Mouse (Mus musculus): ENCODE data around the gene Abt1.

Abt1 gene

GRCm38 (mm10) chr13:23445156-23445555 is 21.5 kb upstream of the Abt1 start:
- in situ Hi-C loops (cut with MboI; ENCODE audit: low pct_unique_long_range_greater_than_20kb in 1 of 2, low sequenced_read_pairs in 2 of 2, unreplicated experiment in 1 of 2), result no loop called here

- in situ Hi-C loops (cut with MboI; ENCODE audit: low pct_unique_long_range_greater_than_20kb in 1 of 2, low sequenced_read_pairs in 2 of 2, unreplicated experiment in 1 of 2), result no loop called here
Observed at GRCm38 (mm10) chr13:23444451-23444850, 20.8 kb upstream of the Abt1 start.

GRCm38 (mm10) chr13:23439901-23440300 is 16.2 kb upstream of the Abt1 start:
- in situ Hi-C loops (cut with MboI; ENCODE audit: low pct_unique_long_range_greater_than_20kb in 1 of 2, low sequenced_read_pairs in 2 of 2, unreplicated experiment in 1 of 2), result loop anchor here (10.0 kb wide), 2 partner anchors 1505 to 1515 kb away; no protein-coding TSS in a partner anchor

- in situ Hi-C loops (cut with MboI; ENCODE audit: low pct_unique_long_range_greater_than_20kb in 1 of 2, low sequenced_read_pairs in 2 of 2, unreplicated experiment in 1 of 2), result loop anchor here (10.0 kb wide), 2 partner anchors 1504 to 1514 kb away; no protein-coding TSS in a partner anchor
Observed at GRCm38 (mm10) chr13:23438521-23438920, 14.9 kb upstream of the Abt1 start.

- in situ Hi-C loops (cut with MboI; ENCODE audit: low pct_unique_long_range_greater_than_20kb in 1 of 2, low sequenced_read_pairs in 2 of 2, unreplicated experiment in 1 of 2), result loop anchor here (10.0 kb wide), 2 partner anchors 1503 to 1513 kb away; no protein-coding TSS in a partner anchor
Observed at GRCm38 (mm10) chr13:23437908-23438307, 14.2 kb upstream of the Abt1 start.

GRCm38 (mm10) chr13:23436861-23437822 is 13.5 kb upstream of the Abt1 start:
- in situ Hi-C loops (cut with MboI; ENCODE audit: low pct_unique_long_range_greater_than_20kb in 1 of 2, low sequenced_read_pairs in 2 of 2, unreplicated experiment in 1 of 2), result loop anchor here (10.0 kb wide), 2 partner anchors 1502 to 1512 kb away; no protein-coding TSS in a partner anchor

- in situ Hi-C loops (cut with MboI; ENCODE audit: low pct_unique_long_range_greater_than_20kb in 1 of 2, low sequenced_read_pairs in 2 of 2, unreplicated experiment in 1 of 2), result loop anchor here (10.0 kb wide), 2 partner anchors 1501 to 1511 kb away; no protein-coding TSS in a partner anchor
Observed at GRCm38 (mm10) chr13:23436231-23436661, 12.6 kb upstream of the Abt1 start.

- in situ Hi-C loops (cut with MboI; ENCODE audit: low pct_unique_long_range_greater_than_20kb in 1 of 2, low sequenced_read_pairs in 2 of 2, unreplicated experiment in 1 of 2), result loop anchor here (10.0 kb wide), 2 partner anchors 1501 to 1511 kb away; no protein-coding TSS in a partner anchor
Observed at GRCm38 (mm10) chr13:23435676-23436075, 12.0 kb upstream of the Abt1 start.

- in situ Hi-C loops (cut with MboI; ENCODE audit: low pct_unique_long_range_greater_than_20kb in 1 of 2, low sequenced_read_pairs in 2 of 2, unreplicated experiment in 1 of 2), result loop anchor here (10.0 kb wide), 2 partner anchors 1500 to 1510 kb away; no protein-coding TSS in a partner anchor
Observed at GRCm38 (mm10) chr13:23435241-23435640, 11.6 kb upstream of the Abt1 start.

GRCm38 (mm10) chr13:23434426-23434825 is 10.8 kb upstream of the Abt1 start:
- in situ Hi-C loops (cut with MboI; ENCODE audit: low pct_unique_long_range_greater_than_20kb in 1 of 2, low sequenced_read_pairs in 2 of 2, unreplicated experiment in 1 of 2), result loop anchor here (5.0 to 10.0 kb wide), 3 partner anchors 163 to 1510 kb away; no protein-coding TSS in a partner anchor

GRCm38 (mm10) chr13:23433801-23434200 is 10.1 kb upstream of the Abt1 start:
- in situ Hi-C loops (cut with MboI; ENCODE audit: low pct_unique_long_range_greater_than_20kb in 1 of 2, low sequenced_read_pairs in 2 of 2, unreplicated experiment in 1 of 2), result loop anchor here (5.0 to 10.0 kb wide), 3 partner anchors 164 to 1509 kb away; no protein-coding TSS in a partner anchor

GRCm38 (mm10) chr13:23433206-23433605 is 9.5 kb upstream of the Abt1 start:
- in situ Hi-C loops (cut with MboI; ENCODE audit: low pct_unique_long_range_greater_than_20kb in 1 of 2, low sequenced_read_pairs in 2 of 2, unreplicated experiment in 1 of 2), result loop anchor here (5.0 to 10.0 kb wide), 3 partner anchors 164 to 1508 kb away; no protein-coding TSS in a partner anchor

GRCm38 (mm10) chr13:23432562-23433201 is 9.0 kb upstream of the Abt1 start:
- in situ Hi-C loops (cut with MboI; ENCODE audit: low pct_unique_long_range_greater_than_20kb in 1 of 2, low sequenced_read_pairs in 2 of 2, unreplicated experiment in 1 of 2), result loop anchor here (5.0 to 10.0 kb wide), 3 partner anchors 165 to 1508 kb away; no protein-coding TSS in a partner anchor

- in situ Hi-C loops (cut with MboI; ENCODE audit: low pct_unique_long_range_greater_than_20kb in 1 of 2, low sequenced_read_pairs in 2 of 2, unreplicated experiment in 1 of 2), result loop anchor here (5.0 to 10.0 kb wide), 3 partner anchors 166 to 1507 kb away; no protein-coding TSS in a partner anchor
Observed at GRCm38 (mm10) chr13:23431351-23431771, 7.7 kb upstream of the Abt1 start.

- in situ Hi-C loops (cut with MboI; ENCODE audit: low pct_unique_long_range_greater_than_20kb in 1 of 2, low sequenced_read_pairs in 2 of 2, unreplicated experiment in 1 of 2), result loop anchor here (5.0 to 10.0 kb wide), 3 partner anchors 167 to 1506 kb away; no protein-coding TSS in a partner anchor
Observed at GRCm38 (mm10) chr13:23430734-23431133, 7.1 kb upstream of the Abt1 start.

GRCm38 (mm10) chr13:23429771-23430380 is 6.2 kb upstream of the Abt1 start:
- in situ Hi-C loops (cut with MboI; ENCODE audit: low pct_unique_long_range_greater_than_20kb in 1 of 2, low sequenced_read_pairs in 2 of 2, unreplicated experiment in 1 of 2), result loop anchor here (5.0 to 10.0 kb wide), 6 partner anchors 87 to 1505 kb away; no protein-coding TSS in a partner anchor

GRCm38 (mm10) chr13:23428166-23428993 is 4.7 kb upstream of the Abt1 start:
- in situ Hi-C loops (cut with MboI; ENCODE audit: low pct_unique_long_range_greater_than_20kb in 1 of 2, low sequenced_read_pairs in 2 of 2, unreplicated experiment in 1 of 2), result loop anchor here (5.0 to 10.0 kb wide), 3 partner anchors 89 to 166 kb away; no protein-coding TSS in a partner anchor
